Mouse (Mus musculus): ENCODE results near the gene Cdsn.

DNA sequence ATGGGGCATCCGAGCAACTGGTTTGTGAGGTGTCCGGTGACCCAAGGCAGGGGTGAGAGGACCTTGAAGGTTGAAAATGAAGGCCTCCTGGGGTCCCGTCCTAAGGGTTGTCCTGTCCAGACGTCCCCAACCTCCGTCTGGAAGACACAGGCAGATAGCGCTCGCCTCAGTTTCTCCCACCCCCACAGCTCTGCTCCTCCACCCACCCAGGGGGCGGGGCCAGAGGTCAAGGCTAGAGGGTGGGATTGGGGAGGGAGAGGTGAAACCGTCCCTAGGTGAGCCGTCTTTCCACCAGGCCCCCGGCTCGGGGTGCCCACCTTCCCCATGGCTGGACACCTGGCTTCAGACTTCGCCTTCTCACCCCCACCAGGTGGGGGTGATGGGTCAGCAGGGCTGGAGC is 46.2 kb upstream of the Cdsn start, which contains the start of gene Pou5f1:
- TF ChIP-seq CTCF (IDR thresholded peaks at IDR 0.05; ENCODE audit: borderline replicate concordance, insufficient read depth, low read length): no peak
- TF ChIP-seq POLR2A (IDR thresholded peaks at IDR 0.05; ENCODE audit: low read depth, low read length): no peak

Measured in embryonic fibroblast, embryonic 13.5 days (primary cell).